Mouse (Mus musculus) large intestine, adult 2 months (tissue): ENCODE measurements around the gene Acsl3. TPM values are rescaled to one million over a fixed set of nuclear protein-coding genes. Genes with fewer than 3 reads are reported as not detected.

ENCODE experiments used
- DNase-seq: peaks from one replicate; pipeline ENCODE4 v3.0.0-alpha.2; 2012; ENCODE audit warnings: low read depth, low spot score
- WGBS: fragments of 180-500 bp; shearing (Covaris S2); methylation state at CpG from one replicate; pipeline ENCODE4 v1.1.7; 2018; 5-methylcytosine and 5-hydroxymethylcytosine counted together
- polyA plus RNA-seq: library from polyadenylated mRNA; depleted of rRNA; stranded (reverse); fragments of >200 nt; gene quantifications from 2 replicates; pipeline ENCODE4 v1.2.3, GENCODE M21; 2012

Acsl3 gene
- polyA plus RNA-seq, 1 experiment = 10.6 TPM

DNA sequence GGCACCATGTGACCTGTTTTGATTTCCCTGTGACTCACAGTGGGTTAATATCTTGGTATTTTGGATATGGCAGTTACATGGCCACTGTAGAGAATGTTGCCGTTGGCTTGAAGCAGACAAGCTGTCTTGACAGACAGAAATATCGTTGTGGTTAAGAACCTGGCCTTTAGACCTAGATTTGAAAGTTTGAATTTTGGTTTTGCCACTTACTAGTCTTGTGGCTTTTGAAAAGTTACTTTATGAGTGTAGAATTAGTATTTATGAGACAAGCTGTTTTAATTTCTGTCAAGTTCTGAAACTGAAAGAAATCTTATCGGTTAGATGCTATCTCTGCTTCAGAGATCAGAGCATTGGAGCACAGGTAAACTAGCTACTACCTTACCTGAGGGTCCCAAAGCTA, 24.7 kb downstream of the Acsl3 start:
- WGBS = 84% methylated on average over 3 of the region's 3 CpGs
- DNase-seq = no peak

- no peak for DNase-seq
- 82% methylated on average over 8 of the region's 8 CpGs for WGBS
These were observed 26.5 kb downstream of the Acsl3 start for GRCm38 (mm10) chr1:78684128-78684527.

GRCm38 (mm10) chr1:78686872-78687271, 29.2 kb downstream of the Acsl3 start:
- no peak for DNase-seq

GRCm38 (mm10) chr1:78688149-78688548, 30.5 kb downstream of the Acsl3 start:
- DNase-seq = no peak
- 90% methylated on average over 7 of the region's 7 CpGs for WGBS

- 91% methylated on average over 9 of the region's 9 CpGs for WGBS
- DNase-seq = no peak
These were observed 37.1 kb downstream of the Acsl3 start for GRCm38 (mm10) chr1:78694503-78695258.

DNA sequence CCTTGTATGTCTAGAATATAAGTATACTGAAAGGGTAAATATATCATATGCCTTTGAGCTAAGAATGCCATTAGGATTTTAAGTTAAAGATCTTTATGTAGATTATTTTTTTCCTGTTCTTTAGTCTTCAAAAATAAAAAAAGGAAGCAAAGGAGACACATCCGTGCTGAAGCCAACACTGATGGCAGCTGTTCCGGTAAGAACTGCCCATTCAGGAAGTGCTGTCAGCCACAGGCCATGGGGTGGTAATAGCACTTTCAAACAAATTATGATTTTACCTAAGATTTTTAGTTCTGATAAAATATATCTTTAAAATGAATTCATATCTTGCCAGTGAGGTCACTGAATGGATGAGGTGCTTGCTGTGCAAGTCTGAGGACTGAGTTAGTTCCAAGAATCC, 38.7 kb downstream of the Acsl3 start:
- 70% methylated on average over 2 of the region's 2 CpGs for WGBS

DNA sequence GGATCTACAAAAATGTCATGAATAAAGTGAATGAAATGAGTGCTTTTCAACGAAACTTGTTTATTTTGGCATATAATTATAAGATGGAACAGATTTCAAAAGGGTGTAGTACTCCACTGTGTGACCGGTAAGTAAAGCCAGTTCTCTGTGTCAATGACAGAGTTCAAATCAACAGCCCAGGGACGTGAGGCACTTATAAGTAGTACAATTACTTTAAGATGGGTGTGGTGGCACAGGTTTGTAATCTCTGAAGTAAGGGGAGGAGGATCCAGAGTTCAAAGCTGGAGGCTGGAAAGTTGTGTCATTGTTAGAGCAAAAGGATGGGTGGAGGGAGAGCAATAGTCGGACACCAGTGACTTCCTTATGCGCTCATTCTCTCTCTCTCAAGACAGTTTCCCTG, 39.3 kb downstream of the Acsl3 start:
- 49% methylated on average over 5 of the region's 5 CpGs for WGBS
- peak; percentile 33 for DNase-seq

More for the DNA sequence above, 38.7 kb downstream of the Acsl3 start:
- no peak for DNase-seq

- no peak for DNase-seq
- 57% methylated on average over 6 of the region's 6 CpGs for WGBS
These were observed 40.5 kb downstream of the Acsl3 start for GRCm38 (mm10) chr1:78698138-78698537.

DNA sequence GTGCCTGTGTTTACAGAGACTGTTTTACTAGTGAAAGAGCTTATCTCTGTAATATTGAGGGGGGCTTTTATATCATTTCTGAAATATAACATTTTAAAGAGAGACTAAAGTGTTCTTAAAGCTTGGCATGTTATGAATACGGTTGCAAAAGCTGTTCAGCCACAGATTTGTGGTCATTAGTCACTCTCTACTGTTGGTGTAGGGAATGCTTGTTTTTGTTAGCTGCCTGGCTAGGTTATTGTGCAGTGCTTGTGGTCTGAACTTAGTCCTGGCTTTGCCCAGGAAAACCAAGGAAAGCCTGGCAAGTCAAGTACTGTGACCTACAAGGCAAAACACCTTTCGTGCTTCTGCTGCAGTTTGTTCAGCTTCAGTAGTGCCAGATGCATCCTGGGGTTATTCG, 44.1 kb downstream of the Acsl3 start:
- 80% methylated on average over 3 of the region's 3 CpGs for WGBS
- DNase-seq = no peak

DNA sequence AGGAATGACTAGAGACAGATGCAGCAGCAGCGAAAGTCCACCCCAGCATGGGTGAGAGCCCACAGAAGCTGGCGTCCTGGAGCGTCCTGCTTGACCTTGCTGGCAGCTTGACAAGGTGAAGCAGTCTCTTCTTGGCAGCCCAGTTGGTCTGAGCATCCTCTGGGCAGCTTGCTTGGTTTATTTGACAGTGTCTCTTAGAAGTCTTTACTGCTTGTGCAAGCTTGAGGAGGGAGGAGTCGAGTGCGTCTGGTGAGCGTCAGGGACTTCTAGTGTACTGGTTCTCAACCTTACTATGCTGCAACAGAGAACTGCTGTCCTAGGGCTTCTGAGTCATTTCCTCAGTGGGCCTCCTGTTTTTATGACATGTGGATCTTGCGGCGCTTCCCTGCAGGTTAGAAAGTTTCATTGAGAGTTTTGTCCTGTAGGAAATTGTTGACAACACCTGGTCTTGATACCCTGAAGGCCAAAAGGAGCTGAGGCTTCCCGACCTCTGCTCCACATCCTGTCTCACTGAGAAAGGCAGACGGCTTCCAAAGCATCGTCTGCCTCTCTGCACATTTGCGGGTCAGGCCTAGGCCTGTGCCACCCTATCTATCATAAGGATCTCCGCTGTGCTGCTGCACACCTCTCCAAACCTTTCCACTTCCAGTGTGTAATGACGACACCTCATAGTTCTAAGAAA, 44.8 kb downstream of the Acsl3 start:
- 61% methylated on average over 14 of the region's 14 CpGs for WGBS
- no peak for DNase-seq

GRCm38 (mm10) chr1:78702964-78703285, 45.3 kb downstream of the Acsl3 start:
- 76% methylated on average over 2 of the region's 2 CpGs for WGBS
- DNase-seq = no peak

GRCm38 (mm10) chr1:78706338-78706737, 48.7 kb downstream of the Acsl3 start:
- DNase-seq = no peak
- WGBS = 84% methylated on average over 10 of the region's 10 CpGs

DNA sequence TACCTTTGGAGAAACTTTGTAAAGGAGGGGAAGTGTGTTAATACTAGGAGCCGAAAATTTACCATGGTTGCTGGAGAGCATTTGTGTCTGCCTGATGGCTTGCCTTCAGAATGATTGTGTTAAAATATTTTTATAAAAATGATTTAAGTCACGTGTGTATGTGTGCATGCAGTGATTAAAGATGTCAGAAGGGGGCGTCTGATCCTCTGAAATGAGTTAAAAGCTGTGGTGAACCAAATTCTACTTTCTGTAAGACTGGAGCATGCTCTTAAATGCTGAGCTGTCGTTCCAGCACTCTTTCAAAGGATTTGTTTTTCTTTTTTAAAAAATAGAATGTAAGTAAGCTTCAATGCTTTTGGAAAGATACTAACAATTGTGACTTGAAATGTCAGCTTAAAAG, 49.7 kb downstream of the Acsl3 start:
- 59% methylated on average over 4 of the region's 4 CpGs for WGBS
- DNase-seq = no peak

DNA sequence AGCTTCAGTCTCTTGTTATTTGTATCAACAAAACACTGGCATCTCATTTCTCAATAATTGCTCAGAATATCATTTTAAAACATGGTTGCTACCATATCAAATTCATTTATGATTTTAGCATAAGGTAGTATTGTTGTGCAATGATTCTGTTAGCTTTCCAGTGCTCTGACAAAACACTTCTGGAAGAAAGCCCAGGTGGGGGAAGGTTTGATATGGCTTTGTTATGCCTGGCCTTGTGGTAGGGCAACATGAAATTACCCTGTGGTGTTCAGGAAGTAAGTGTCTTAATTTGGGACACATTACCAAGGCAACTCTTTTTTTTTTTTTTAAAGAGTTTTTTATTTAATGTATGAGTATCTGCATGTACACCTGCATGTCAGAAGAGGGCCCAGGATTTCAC, 52.4 kb downstream of the Acsl3 start:
- no peak for DNase-seq

GRCm38 (mm10) chr1:78710613-78711329, 53.1 kb downstream of the Acsl3 start:
- WGBS = 83% methylated on average over 5 of the region's 5 CpGs

DNA sequence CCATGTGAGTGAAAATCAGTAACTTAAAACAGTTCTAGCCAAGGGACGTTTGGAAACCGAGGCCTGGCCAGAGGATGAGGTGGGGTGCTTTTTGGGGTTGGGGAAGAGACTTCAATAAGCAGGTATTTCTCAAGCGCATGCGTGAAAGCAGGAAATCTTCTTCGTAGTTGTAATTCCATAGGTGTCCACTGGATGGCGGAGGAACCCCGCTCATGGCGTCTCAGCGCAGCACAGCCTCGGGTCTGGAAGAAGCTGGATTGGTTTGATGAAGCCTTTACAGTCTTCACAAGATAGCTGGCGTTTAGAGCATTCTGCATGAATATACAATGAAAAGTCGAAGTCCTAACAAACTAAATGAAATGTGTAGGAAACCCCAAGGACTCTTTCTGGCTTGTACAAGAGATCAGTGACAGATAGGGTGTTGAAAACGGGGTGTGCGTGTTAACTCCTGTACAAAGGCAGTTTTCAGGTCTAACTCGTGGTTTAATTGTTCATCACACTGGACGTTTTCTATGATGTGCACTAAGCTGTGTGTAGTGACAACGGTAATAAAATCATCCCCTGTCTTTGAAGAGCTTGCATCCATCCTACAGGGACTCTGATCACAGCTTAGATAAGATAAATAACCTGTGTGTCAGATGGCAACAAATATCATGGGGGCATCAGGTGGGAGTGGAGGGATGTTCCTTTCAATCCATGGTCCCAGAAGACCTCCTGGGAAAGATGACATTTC, 67.0 kb downstream of the Acsl3 start:
- WGBS = 12% methylated on average over 17 of the region's 17 CpGs
- DNase-seq = peak; percentile 43

More at GRCm38 (mm10) chr1:78710613-78711329, 53.1 kb downstream of the Acsl3 start:
- DNase-seq = no peak

DNA sequence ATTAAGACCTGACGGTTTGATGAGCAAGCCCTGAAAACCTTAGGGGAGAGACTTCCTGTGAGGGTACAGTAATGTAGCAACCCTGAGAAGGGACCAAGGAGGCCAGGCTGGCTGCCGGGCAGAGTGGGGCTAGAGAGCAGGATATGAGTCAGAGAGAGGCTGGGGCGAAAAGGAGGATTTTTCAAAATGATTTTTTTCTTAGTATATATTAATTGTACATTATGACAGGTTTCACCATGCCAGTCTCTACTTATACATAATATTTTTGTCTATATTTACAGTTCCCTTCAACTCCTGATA, 67.5 kb downstream of the Acsl3 start:
- 64% methylated on average over 3 of the region's 3 CpGs for WGBS
- DNase-seq = no peak

- 56% methylated on average over 6 of the region's 6 CpGs for WGBS
- no peak for DNase-seq
These were observed 68.1 kb downstream of the Acsl3 start for GRCm38 (mm10) chr1:78725617-78726223.

- no peak for DNase-seq
- WGBS = 77% methylated on average over 9 of the region's 9 CpGs
These were observed 72.6 kb downstream of the Acsl3 start for GRCm38 (mm10) chr1:78730114-78730720.

GRCm38 (mm10) chr1:78732290-78732689, 74.7 kb downstream of the Acsl3 start:
- DNase-seq = no peak
- 82% methylated on average over 9 of the region's 9 CpGs for WGBS
